Mouse (Mus musculus) cerebral cortex, adult 2 months (tissue): ENCODE measurements around the gene Inafm2.

Source experiments
- WGBS: fragments of 180-500 bp; shearing (Covaris S2); methylation state at CpG from one replicate; pipeline ENCODE4 v1.1.7; 2018; 5-methylcytosine and 5-hydroxymethylcytosine counted together

Gene Inafm2

GRCm38 (mm10) chr2:118726873-118727272 is 18.7 kb upstream of the Inafm2 start:
- 93% methylated on average over 2 of the region's 2 CpGs for WGBS

- 45% methylated on average over 9 of the region's 9 CpGs for WGBS
Observed at GRCm38 (mm10) chr2:118727911-118728310, 17.6 kb upstream of the Inafm2 start.

- 39% methylated on average over 7 of the region's 7 CpGs for WGBS
Observed at GRCm38 (mm10) chr2:118728337-118728736, 17.2 kb upstream of the Inafm2 start, which contains the start of gene Plcb2. Plcb2 (minus strand) TSS chr2:118728438.

DNA sequence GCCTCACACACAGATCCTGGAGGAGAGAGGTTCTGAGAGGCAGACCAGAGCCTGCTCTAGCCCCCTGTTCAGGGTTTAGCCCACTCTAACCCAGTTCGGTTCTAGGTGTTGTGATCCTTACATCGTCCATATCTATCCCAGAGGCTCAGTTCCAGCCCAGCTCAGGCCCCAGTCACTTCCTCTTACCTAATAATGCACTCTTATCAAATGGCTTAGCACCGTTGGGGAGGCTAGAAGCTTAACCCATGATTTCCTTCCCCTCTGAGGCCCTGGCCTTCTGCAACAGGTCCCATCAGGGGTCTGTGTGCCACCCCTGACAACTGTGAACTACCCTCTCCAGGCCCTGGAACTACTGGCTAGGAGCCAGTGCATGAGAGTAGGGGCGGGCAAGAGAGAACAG is 16.4 kb upstream of the Inafm2 start:
- 82% methylated on average over 4 of the region's 4 CpGs for WGBS

- WGBS: 30% methylated on average over 8 of the region's 8 CpGs
Observed at GRCm38 (mm10) chr2:118729816-118730621, 15.5 kb upstream of the Inafm2 start.

DNA sequence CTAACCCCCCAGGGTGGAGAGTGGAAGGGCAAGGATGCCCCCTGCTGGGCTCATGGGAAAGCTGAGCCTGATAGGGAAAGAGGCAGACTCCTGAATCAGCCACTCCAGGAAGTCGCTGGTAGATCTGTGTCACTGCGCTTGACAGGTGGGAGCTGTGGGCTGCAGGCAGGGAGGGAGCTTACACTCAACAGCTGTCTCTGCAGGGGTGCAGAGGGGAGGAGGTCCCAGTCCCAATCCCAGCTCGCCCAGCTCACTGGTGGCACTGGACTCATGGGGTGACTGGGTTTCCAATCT is 15.0 kb upstream of the Inafm2 start:
- 12% methylated on average over 3 of the region's 3 CpGs for WGBS

- 83% methylated on average over 5 of the region's 5 CpGs for WGBS
Observed at GRCm38 (mm10) chr2:118731981-118732380, 13.6 kb upstream of the Inafm2 start.

DNA sequence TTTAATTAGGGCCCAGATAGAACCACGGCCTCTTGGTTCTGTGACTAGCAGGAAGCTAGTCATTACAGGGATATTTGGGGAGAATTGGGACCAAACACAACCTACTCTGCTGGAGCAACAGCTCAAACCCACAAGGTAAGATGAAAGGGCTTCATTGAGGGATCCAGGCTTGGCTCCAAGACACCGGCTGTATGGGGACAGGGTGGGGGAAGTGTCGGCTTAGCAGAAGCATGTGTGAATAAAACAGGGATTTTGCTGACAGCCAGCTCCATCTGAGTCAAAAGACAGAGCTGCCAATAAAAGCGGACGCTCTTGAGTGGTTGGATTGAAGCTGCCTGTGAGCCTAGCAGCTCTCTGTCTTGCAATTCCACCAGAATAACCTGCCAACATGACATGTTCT is 12.2 kb upstream of the Inafm2 start:
- WGBS: 21% methylated on average over 5 of the region's 5 CpGs

DNA sequence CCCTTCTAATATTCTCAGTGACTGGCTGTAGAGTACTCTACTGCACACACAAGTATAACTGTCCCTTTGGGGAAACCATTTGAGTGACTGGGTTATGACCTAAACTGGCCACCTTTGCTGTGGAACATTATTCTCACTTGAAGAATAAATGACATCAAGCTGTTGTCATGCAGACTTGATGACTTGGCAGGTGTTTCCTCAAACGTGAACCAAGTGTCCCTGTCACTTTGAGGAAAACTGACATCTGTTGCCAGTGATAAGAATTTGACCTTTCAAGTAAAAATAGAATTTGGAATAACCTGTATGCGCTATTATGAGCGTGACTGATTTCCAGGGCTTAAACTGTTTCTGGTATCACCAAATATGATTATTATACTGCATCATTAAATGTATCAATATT is 5.2 kb upstream of the Inafm2 start:
- WGBS: 70% methylated on average over 3 of the region's 3 CpGs

DNA sequence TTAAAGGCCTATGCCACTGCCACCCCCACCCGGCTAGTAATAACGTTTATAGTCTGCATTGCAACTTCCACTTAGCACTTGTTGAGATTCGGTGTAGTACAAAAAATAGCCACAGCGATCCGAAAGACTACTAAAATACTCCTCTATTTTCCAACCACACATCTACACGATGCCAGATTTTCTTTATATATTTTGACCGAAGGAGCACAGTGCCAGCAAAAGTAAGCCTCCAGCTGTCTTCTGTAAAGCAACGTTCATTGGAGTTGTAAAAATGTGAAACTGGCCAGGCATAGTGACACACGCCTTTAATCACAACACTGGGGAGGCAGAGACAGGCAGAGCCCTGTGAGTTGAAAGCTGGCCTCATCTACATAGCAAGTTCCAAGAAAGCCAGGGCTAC is 4.4 kb upstream of the Inafm2 start:
- 45% methylated on average over 9 of the region's 9 CpGs for WGBS

DNA sequence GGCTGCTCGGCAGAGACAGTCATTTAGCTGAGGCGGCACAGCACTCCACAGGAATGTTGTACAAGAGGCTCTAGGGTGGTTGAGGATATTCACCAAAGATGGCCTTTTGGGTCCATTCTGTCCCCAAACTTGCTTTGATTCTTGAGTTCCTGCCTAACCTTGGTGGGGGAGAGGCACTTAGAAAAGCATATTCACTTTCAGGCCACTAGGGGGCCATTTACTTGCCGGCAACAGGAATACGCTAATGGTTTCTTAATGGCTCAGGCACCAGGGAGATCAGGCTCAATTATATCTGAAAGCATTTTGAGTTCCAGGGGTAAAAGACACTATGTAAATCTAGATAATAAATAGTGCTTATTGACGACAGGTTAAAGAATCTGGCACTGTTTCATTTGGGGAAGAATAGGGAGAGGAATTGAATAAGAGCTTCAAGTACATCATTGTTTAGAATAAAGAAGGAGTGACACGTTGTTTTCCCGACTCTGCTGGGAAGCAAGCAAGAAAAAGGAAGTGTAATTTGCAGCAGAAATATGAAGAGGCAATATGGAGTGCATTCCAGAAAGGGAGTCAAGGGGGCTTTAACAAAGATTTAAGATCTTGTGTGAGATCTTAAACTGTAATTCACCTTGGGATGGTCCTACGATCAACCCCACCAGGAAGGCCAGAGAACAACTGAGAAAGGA is 2.2 kb upstream of the Inafm2 start:
- 25% methylated on average over 8 of the region's 8 CpGs for WGBS

GRCm38 (mm10) chr2:118744621-118745020 is 937 bp upstream of the Inafm2 start:
- WGBS: 25% methylated on average over 7 of the region's 7 CpGs

- under 1% methylated on average over 109 of the region's 113 CpGs for WGBS
Observed at GRCm38 (mm10) chr2:118745915-118746901, 650 bp downstream of the Inafm2 start.

- WGBS: 25% methylated on average over 10 of the region's 10 CpGs
Observed at GRCm38 (mm10) chr2:118747301-118747960, 1.9 kb downstream of the Inafm2 start.

GRCm38 (mm10) chr2:118749341-118749884 is 3.9 kb downstream of the Inafm2 start:
- WGBS: 59% methylated on average over 10 of the region's 10 CpGs

- WGBS: 65% methylated on average over 8 of the region's 8 CpGs
Observed at GRCm38 (mm10) chr2:118750476-118750875, 4.9 kb downstream of the Inafm2 start.

DNA sequence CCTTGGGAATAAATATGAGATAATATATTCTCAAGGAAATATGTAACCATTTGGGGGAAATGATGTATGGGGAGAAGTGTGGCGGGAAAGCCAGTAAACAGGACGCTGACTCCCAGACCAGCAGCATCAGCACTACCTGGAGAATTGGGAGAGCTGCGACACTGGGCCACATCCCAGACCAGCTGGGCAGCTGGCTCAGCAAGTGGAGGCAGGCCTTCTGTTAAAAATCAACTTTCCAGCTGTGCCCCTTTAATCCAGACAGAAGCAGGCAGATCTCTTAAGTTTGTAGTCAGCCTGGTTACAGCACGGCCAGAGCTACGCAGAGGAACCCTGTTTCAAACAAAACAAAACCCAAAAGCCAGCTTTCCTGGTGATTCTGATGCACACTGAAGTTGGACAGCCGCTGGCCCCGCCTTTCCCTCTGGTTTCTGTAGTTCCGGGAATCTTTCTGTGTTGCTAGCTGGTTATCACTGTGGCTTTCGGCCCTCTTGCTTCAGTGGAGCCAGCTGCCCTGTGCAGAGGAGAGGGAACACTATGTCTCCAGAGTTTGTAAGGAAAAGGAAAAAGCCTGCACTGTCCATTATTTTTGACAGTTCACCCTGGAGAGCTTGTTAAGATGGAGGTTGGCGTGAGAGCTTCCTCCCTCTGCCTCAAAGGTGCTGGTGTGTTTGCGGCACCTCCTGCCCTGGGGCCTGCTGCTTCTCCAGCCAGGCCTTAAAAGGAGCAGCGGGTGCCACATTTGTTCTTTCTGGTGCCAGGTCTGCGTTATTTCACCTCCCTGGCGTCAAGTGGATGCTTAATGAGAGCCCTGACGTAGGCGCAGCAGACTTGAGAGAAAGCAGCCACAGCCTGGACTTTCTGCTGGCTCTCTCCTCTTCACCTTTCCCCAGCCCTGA is 6.6 kb downstream of the Inafm2 start:
- WGBS: 87% methylated on average over 16 of the region's 16 CpGs

GRCm38 (mm10) chr2:118752792-118753108 is 7.2 kb downstream of the Inafm2 start:
- WGBS: 85% methylated on average over 4 of the region's 4 CpGs

GRCm38 (mm10) chr2:118754143-118754542 is 8.6 kb downstream of the Inafm2 start:
- WGBS: 92% methylated on average over 5 of the region's 5 CpGs

DNA sequence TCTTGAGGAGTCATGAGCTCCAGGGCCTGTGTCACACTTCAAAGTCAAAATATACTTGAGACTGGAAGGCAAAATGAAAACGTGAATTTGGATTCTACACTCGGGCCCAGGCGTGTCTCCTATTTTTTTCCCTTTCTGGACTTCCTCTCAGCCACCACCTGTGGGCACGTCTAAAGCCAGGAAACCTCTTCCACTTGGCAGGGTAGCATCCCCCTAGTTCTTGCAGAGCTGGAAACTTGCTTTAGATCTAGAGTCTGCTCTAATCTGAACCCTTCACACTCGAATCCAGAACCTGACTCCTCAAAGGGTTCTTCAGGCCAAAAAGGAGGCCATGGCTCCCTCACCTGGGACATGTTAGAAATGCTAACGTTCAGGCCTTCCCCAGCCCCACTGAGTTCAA is 9.8 kb downstream of the Inafm2 start:
- 83% methylated on average over 6 of the region's 6 CpGs for WGBS
